Mouse (Mus musculus) heart, postnatal 0 days (tissue): ENCODE data around the gene Capzb. TPM values are rescaled to one million over a fixed set of nuclear protein-coding genes. Genes with fewer than 3 reads are reported as not detected.
A peak's percentile ranks its signal among the peaks of the same experiment; 100 is the strongest.

ENCODE experiments used
- ATAC-seq: fragments of 200-750 bp; cut with Nextera tagmentation; 2 replicates; pipeline ENCODE4 v1.8.0; 2017; ENCODE audit warnings: low read depth, moderate number of reproducible peaks, moderate library complexity; ENCODE audit not compliant: insufficient read depth
- DNase-seq: peaks from one replicate; pipeline ENCODE4 v3.0.0-alpha.2; 2016; ENCODE audit warnings: low spot score
- H3K27ac ChIP-seq: fragments of 300-500 bp; sonication (generic); 2 replicates; pipeline ENCODE4 v1.5.1; 2014; ENCODE audit warnings: low read depth, mild to moderate bottlenecking
- H3K27me3 ChIP-seq: fragments of 300-500 bp; sonication (generic); 2 replicates; pipeline ENCODE4 v1.6.1; 2014; ENCODE audit warnings: low read length, mixed read lengths; ENCODE audit not compliant: control insufficient read depth, insufficient read depth
- H3K36me3 ChIP-seq: fragments of 300-500 bp; sonication (generic); replicated peaks from 2 replicates; pipeline ENCODE4 v1.6.1; 2014; ENCODE audit warnings: low read length, mixed read lengths; ENCODE audit not compliant: control insufficient read depth, insufficient read depth
- H3K4me1 ChIP-seq: fragments of 300-500 bp; sonication (generic); 2 replicates; pipeline ENCODE4 v1.6.1; 2014; ENCODE audit warnings: antibody characterized with exemption; ENCODE audit not compliant: control insufficient read depth, insufficient read depth
- H3K4me2 ChIP-seq: fragments of 300-500 bp; sonication (generic); 2 replicates; pipeline ENCODE4 v1.6.1; 2014; ENCODE audit warnings: low read depth, mild to moderate bottlenecking, low read length, moderate library complexity
- H3K4me3 ChIP-seq: fragments of 300-500 bp; sonication (generic); 2 replicates; pipeline ENCODE4 v1.5.1; 2014; ENCODE audit warnings: low read depth, low read length
- H3K9ac ChIP-seq: fragments of 300-500 bp; sonication (generic); replicated peaks from 2 replicates; pipeline ENCODE4 v1.6.1; 2014; ENCODE audit warnings: low read depth, low read length, mixed read lengths
- H3K9me3 ChIP-seq: fragments of 300-500 bp; sonication (generic); replicated peaks from 2 replicates; pipeline ENCODE4 v1.6.1; 2016; ENCODE audit warnings: low read length; ENCODE audit not compliant: control insufficient read depth
- CTCF ChIP-seq: IDR thresholded peaks from 2 replicates; pipeline ENCODE4 v1.5.1; 2016; ENCODE audit warnings: antibody characterized with exemption, control low read depth, low read depth
- EP300 ChIP-seq: IDR thresholded peaks from 2 replicates; pipeline ENCODE4 v1.6.1; 2016; ENCODE audit warnings: antibody characterized with exemption, low read depth
- WGBS: fragments of 180-500 bp; shearing (Covaris S2); extraction: QIAGEN DNeasy Blood & Tissue Kit; methylation state at CpG from one replicate; pipeline ENCODE4 v1.1.7; 2014; 5-methylcytosine and 5-hydroxymethylcytosine counted together
- polyA plus RNA-seq: library from polyadenylated mRNA; unstranded; fragments of >200 nt; fragmentation: Nextera tagmentation; extraction: Ambion mirVana; gene quantifications from 2 replicates; pipeline ENCODE4 v1.2.1, GENCODE M21; 2015
- total RNA-seq: library from RNA; depleted of rRNA; stranded (reverse); fragments of >200 nt; gene quantifications from 2 replicates; pipeline ENCODE4 v1.2.3, GENCODE M21; 2014; ENCODE audit warnings: low replicate concordance

The Capzb gene
- total and polyA plus RNA-seq, 2 experiments from 2014 or later, result 131 to 363 TPM

GRCm38 (mm10) chr4:139330605-139331004 lies 137.9 kb downstream of the Capzb start:
- no peaks in the 10 kb centered on the region for H3K9me3 ChIP-seq
- H3K27ac ChIP-seq, result no peak overlapping the region
- H3K36me3 ChIP-seq, result no peaks in the 10 kb centered on the region
- no peak overlapping the region for H3K9ac ChIP-seq
- 8% methylated on average over 10 of the region's 10 CpGs for WGBS
- H3K4me1 ChIP-seq, result 0 out of 2 replicates have a peak, but pooled peaks cover 6% of the 10 kb centered on the region
- peaks cover 7% of the 10 kb centered on the region; the same call in 1 of the 2 replicates for H3K27me3 ChIP-seq
- ATAC-seq (peak; percentile 93), DNase-seq (peak; percentile 83)
- peak; percentile 73 for TF ChIP-seq CTCF
- TF ChIP-seq EP300, result no peak
- H3K4me3 ChIP-seq, result peak overlapping the region; percentile 31
- peak overlapping the region; percentile 53 for H3K4me2 ChIP-seq

GRCm38 (mm10) chr4:139334631-139335295 lies 142.1 kb downstream of the Capzb start:
- no peak overlapping the region for H3K9ac ChIP-seq
- 81% methylated on average over 5 of the region's 9 CpGs for WGBS
- H3K4me3 ChIP-seq, result no peak overlapping the region
- no peak overlapping the region for H3K27ac ChIP-seq
- no peak for DNase-seq
- ATAC-seq, result no peak
- TF ChIP-seq EP300, result no peak
- no peak for TF ChIP-seq CTCF
- no peaks in the 10 kb centered on the region for H3K9me3 ChIP-seq
- H3K27me3 ChIP-seq, result peaks cover 10% of the 10 kb centered on the region; the same call in 1 of the 2 replicates
- H3K4me1 ChIP-seq, result 0 out of 2 replicates have a peak, but pooled peaks cover 7% of the 10 kb centered on the region
- H3K36me3 ChIP-seq, result no peaks in the 10 kb centered on the region
- H3K4me2 ChIP-seq, result no peak overlapping the region

- DNase-seq (no peak), ATAC-seq (no peak)
- no peaks in the 10 kb centered on the region for H3K36me3 ChIP-seq
- H3K9me3 ChIP-seq, result no peaks in the 10 kb centered on the region
- WGBS, result 34% methylated on average over 7 of the region's 7 CpGs
- TF ChIP-seq CTCF (no peak), EP300 (no peak)
- no peak overlapping the region for H3K27ac ChIP-seq
- H3K4me1 ChIP-seq, result 0 out of 2 replicates have a peak, but pooled peaks cover 7% of the 10 kb centered on the region
- no peak overlapping the region for H3K9ac ChIP-seq
- no peak overlapping the region for H3K4me2 ChIP-seq
- H3K27me3 ChIP-seq, result peaks cover 10% of the 10 kb centered on the region; the same call in 1 of the 2 replicates
- H3K4me3 ChIP-seq, result no peak overlapping the region
Observed at GRCm38 (mm10) chr4:139335507-139335906, 142.8 kb downstream of the Capzb start.

- TF ChIP-seq CTCF (peak; percentile 83), EP300 (no peak)
- Histone ChIP-seq H3K27me3 (0 out of 2 replicates have a peak, but pooled peaks cover 3% of the 10 kb centered on the region), H3K36me3 (no peaks in the 10 kb centered on the region), H3K27ac (no peak overlapping the region), H3K4me3 (peak overlapping the region; percentile 30), H3K9me3 (no peaks in the 10 kb centered on the region), H3K9ac (peak overlapping the region; percentile 34; the same call in 1 of the 2 replicates), H3K4me1 (0 out of 2 replicates have a peak, but pooled peaks cover 7% of the 10 kb centered on the region), H3K4me2 (peak overlapping the region; percentile 63)
- DNase-seq (peak; percentile 84), ATAC-seq (peak; percentile 86)
- 18% methylated on average over 24 of the region's 24 CpGs for WGBS
Observed at GRCm38 (mm10) chr4:139336822-139337483, 144.3 kb downstream of the Capzb start.

GRCm38 (mm10) chr4:139338145-139338544 lies 145.4 kb downstream of the Capzb start:
- 41% methylated on average over 33 of the region's 33 CpGs for WGBS

More at GRCm38 (mm10) chr4:139338145-139338544, 145.4 kb downstream of the Capzb start:
- no peak for TF ChIP-seq CTCF
- TF ChIP-seq EP300, result no peak
- H3K27ac ChIP-seq, result no peak overlapping the region
- H3K4me2 ChIP-seq, result no peak overlapping the region
- 0 out of 2 replicates have a peak, but pooled peaks cover 3% of the 10 kb centered on the region for H3K27me3 ChIP-seq
- no peak for ATAC-seq
- H3K9ac ChIP-seq, result no peak overlapping the region
- H3K4me3 ChIP-seq, result no peak overlapping the region
- no peaks in the 10 kb centered on the region for H3K9me3 ChIP-seq
- H3K36me3 ChIP-seq, result no peaks in the 10 kb centered on the region
- DNase-seq, result no peak
- H3K4me1 ChIP-seq, result 0 out of 2 replicates have a peak, but pooled peaks cover 7% of the 10 kb centered on the region
